Mouse (Mus musculus): Measurements from ENCODE around the gene Doxl2.
"Not testable (repeated sequence)": the region's sequence is repeated elsewhere in the genome, so short reads cannot be mapped to it uniquely, and the experiment has no call there.

Gene Doxl2

DNA sequence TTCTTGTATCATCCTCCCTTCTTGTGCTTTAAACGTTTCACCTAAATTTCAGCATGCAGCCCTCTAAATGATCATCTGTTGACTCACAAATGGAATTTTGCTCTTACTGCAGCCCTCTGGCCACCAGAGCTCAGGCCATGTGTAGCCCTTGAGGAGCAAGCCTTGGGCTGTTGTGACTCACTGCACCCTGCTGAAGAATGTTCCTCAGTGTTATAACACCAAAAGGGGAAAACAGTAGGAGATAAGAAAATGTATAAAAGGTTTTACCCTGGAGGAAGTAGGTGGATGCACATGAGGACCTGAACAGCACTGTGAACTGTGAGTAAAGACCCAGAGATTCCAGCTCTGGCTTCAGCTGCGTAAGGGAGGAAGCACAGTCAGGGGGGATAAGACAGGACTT is at the start of gene Doxl2:
TSS of gene Doxl2 (plus strand) at position 301 of the 400 bp plus-strand sequence.
- DNase-seq (ENCODE audit: low read depth, low spot score) = no peak

DNA sequence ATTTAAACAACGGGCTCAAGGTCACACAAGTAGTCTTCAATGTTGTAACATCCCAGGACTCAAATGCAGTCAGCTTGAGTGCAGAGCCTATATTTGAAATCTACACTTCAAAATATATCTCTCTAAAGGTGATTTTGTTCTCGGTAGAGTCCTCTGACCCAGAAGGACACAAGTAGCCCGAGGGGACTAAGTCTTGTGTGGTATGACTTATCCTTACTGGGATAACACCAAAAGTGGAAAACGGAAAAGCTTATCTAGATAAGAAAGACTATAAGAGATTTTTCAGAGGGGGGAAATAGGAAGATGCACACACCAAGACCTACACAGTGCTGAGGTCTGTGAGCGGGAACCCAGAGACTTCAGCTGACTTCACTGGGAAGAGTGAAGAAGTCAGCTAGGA is 45.2 kb upstream of the Doxl2 start, which contains the start of gene 1600015I10Rik:
TSS of gene 1600015I10Rik (plus strand) at position 301 of the 400 bp plus-strand sequence.
- DNase-seq (ENCODE audit: low read depth, low spot score) = no peak

DNA sequence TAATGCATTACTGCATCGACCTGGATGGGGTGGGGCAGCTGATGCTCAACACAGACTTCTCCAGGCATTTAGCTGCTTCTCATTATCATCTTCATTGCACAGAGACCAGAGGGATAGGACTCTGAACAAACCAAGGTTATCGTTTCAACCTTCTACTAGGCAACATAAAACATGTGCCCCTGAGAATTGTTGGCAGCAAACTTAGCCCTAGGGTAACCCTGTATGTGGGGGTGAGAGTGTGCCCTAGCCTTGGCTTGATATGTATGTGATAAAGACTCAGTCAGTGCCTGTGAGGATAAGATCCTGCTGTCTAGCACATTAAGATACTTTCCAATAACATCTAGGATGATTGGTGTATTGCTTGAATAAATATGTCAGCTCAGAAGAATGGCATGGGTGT is 25.2 kb upstream of the Doxl2 start:
- DNase-seq (ENCODE audit: low read depth, low spot score) = no peak

DNA sequence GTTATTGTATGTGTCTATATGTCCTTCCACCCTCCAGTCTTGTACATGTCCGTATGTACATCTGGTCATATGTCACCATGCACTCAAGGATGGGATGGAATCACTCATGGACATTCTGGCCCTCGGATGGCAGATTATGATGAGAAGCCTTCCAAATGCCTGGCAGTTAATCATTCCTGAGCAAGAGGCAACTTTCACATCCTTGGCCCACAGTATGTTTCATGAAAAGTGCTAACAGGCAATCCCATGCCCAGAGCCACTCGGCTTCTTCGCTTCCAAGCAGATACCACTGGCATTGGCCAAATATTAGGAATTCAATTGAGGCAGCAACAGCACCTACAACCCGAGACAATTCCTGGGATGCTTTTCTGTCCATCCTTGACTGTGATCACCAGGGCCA is 24.1 kb upstream of the Doxl2 start:
- no peak for DNase-seq (ENCODE audit: low read depth, low spot score)

DNA sequence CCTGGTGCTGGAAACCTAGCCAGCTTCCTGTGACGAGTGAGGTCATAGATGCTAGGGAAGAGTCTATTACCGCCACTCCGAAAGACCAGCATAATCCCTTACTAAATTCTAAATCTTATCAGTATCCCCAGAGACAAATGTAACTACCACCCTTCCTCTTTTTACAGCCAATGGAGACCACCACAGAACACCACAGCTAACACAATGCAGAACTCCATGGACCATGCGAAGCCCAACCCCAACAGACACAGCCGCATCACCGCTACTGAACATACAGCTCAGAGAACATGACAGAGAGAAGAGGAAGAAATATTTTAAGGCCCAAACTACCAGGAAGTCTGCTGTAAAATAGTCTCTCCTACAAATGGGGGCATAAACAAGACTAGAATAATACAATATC is 23.1 kb upstream of the Doxl2 start:
- DNase-seq (ENCODE audit: low read depth, low spot score) = no peak

DNA sequence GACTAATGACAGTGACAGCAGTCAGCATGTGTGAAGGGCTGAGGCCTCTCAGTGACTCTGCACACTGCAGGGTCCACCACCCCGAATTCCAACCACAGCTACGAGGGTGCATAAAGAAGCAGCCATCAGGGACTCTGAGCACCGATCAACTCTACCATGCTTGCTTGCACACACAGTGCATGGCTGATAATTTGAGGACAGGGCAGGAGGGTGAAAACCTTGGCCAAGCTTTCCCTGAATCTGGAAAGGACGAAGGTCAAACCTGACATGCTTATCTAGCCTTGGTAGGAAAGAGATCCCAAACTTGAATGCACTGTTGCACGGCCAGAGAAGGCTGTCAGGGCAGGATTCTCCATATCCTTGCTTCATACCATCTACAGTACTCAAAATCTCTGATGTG is 21.5 kb upstream of the Doxl2 start:
- DNase-seq (ENCODE audit: low read depth, low spot score) = no peak

DNA sequence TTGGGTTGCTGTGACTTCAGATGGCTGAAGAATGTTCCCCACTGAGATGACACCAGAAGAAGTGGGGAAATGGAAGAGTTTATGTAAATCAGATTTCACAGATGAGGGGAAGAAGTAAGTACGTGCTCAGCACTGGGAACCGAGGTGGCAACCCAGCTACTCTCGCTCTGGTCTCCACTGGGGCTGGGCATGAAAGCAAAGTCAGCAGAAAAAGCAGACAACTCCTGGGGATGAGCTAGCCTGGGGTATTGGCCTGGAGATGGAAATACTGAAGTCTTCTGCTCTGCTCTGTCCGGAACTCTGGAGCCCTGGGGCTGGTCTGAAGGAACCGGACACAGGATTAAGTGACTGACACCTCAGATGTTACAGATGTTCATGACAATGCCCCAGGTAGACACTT is 20.6 kb upstream of the Doxl2 start:
- DNase-seq (ENCODE audit: low read depth, low spot score) = no peak

DNA sequence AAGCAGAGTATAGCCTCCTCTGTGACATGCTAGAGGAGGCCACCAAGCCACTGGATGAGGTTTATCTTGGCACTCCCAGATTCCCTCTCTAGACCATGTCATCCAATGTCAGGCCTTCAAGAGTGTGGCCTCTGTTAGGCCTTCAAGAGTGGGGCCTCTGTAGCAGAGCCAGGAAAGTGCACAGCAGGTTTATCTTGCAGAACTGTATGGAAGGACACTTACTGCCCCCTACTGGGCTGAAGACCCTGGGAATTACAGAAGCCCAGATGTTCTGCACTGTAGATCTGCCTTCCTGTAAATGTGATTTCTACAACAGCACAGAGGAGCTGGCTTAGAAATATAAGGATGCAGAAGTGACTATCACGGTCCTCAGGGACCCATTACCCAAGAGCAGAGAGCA is 19.8 kb upstream of the Doxl2 start:
- peak; percentile 27 for DNase-seq (ENCODE audit: low read depth, low spot score)

DNA sequence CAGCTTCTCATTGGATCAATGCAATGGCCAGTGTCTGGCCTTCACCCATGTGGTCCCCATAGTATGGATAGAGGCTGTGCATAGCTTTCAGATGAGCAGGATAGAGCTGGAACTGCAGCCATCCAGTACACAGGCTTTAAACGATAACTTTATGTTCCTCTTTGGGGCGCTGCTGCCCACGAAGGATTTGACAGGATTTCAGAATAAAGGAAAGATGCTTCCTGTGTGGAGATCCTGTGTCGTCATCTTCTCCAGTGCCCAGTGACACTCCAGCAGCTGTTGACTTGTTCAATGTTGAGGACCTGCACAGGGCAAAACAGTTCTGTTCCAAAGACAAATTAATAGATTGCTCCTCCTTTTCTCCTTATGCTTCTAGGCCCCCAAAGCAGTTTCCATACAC is 18.0 kb upstream of the Doxl2 start:
- DNase-seq (ENCODE audit: low read depth, low spot score) = no peak

DNA sequence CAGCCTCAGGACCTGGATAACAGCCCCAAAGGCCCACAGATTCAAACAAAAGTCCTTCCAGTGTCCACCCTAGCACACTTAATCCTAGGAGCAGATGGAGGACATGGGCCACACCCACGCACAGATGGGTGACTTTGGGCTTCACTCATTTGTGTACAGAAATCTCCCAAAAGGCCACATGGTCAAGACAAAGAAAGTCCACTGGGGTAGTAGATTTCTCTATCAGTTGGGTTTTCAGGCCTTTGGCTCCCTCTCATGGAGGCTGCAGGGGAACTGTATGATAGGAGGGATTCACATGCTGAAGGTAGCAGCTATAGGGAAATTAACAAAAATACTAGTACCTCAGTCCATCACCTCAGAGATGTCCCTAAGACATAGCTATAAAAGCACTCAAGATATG is 16.7 kb upstream of the Doxl2 start:
- DNase-seq (ENCODE audit: low read depth, low spot score) = no peak

DNA sequence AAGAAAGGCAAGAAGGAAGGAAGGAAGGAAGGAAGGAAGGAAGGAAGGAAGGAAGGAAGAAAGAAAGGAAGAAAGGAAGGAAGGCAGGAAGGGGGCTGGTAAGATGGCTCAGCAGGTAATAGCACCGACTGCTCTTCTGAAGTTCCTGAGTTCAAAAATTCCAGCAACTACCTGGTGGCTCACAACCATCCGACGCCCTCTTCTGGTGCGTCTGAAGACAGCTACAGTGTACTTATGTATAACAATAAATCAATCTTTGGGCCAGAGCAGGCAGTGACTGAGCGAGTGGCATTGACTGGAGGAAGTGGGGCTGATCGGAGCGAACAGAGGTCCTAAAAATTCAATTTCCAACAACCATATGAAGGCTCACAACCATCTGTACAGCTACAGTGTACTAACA is 15.6 kb upstream of the Doxl2 start:
- DNase-seq (ENCODE audit: low read depth, low spot score) = not testable (repeated sequence)

DNA sequence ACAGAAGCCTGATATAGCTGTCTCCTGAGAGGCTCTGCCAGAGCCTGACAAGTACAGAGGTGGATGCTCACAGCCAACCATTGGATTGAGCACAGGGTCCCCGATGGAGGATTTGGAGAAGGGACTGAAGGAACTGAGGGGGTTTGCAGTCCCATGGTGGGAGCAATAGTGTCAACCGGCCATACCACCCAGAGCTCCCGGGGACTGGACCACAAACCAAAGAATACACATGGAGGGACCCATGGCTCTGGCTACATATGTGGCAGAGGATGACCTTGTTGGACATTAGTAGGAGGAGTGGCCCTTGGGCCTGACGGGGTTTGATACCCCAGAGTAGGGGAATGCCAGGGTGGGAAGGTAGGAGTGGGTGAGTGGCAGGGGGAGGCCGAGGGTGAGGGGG is 8.1 kb upstream of the Doxl2 start:
- not testable (repeated sequence) for DNase-seq (ENCODE audit: low read depth, low spot score)

DNA sequence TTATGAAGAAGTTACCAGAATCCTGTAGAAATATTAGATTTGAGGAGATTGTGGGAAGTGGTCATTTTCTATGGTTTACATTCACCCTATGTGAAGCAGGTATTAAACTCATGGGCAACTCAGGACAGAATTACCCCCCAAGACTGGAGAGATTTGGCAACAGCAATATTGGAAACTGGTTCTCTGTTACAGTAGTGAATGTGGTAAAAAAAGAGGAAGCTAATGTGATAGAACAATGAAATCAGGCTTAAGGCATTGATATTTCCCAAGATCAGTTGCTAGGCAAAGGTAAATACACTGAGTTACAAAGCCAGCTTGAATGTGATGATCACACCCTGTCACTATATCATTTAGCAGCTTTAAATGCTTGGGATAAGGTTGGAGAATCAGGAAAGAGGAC is 6.9 kb upstream of the Doxl2 start:
- no peak for DNase-seq (ENCODE audit: low read depth, low spot score)

DNA sequence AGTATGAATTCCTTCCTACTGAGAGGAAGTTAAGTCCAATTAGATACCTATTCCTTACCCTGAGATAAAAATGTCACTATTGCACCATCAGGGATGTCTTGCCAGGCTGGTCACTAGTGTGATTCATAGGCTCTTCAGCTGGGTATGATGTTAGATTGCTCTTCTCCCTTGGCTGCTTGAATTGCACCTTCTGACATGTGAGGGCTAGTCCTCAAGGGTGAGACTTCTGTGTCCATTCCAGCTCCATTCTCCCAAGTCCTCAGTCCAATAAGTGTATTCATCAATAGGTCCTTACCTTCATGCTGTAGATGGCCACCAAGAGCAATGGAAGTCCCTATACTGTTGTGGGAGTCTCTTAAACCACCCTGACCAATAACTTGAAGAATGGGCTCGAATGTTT is 4.9 kb downstream of the Doxl2 start:
- no peak for DNase-seq (ENCODE audit: low read depth, low spot score)

DNA sequence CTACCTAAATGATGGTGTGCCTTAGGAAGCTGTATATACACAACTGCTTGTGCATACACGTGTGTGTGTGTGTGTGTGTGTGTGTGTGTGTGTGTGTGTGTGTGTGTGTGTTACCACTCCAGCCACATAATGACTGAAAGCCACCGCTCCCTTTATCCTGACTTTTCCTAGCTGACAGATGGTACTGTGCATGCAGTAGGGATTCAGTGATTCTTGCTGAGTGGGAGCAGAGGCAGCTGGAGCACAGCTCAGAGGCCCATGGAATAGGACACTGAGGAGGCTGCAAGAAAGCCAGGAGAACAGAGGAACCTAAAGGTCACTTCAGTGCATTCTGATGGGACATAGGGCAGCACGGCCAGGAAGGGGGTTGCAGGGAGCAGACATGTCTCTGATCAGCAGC is 7.5 kb downstream of the Doxl2 start:
- no peak for DNase-seq (ENCODE audit: low read depth, low spot score)

DNA sequence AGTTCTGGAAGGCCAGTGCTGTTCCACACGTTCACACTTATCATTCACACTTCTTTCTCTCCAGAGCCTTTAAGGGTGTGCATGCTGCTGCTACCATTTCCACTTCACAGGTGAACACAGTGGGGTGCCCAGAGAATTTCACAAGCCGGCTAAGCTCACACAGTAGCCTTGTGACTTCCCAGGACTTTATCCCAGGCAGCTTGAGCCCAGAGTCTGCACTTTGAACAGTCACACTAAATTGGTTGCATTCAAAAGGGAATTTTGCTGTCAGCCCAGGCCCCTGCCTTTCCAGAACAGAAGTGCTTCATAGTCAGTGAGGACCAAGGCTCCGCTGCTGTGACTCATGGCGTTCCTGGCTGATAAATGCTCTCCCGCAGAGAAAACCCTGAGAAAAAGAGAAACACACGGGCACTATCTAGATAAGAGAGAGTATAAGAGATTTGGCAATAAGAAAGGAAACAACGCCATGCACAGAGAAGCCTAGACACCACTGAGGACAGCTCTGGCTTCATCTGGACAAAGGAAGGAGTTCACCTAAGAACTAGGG is 11.8 kb downstream of the Doxl2 start, which contains the start of gene Svs1:
TSS of gene Svs1 (plus strand) at position 418 of the 547 bp plus-strand sequence.
- DNase-seq (ENCODE audit: low read depth, low spot score) = no peak

DNA sequence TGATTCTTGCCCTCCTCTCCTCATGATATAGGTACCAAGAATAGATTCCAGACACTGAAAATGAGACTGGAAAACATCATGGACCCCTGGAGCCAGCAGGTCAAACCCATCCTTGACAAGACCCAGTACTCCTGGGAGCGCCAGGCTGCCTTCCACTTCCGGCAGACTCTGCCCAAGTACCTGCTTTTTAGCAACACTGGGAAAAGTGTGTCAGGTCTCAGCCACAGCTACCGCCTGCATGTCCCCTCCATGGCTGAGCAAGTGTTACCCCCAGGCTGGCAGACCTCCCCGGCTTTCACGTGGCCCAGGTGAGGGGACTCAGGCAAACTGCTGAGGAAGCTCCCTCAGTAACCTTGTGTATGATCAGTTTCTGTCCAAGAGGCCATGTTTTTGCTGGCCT is 15.2 kb downstream of the Doxl2 start:
- no peak for DNase-seq (ENCODE audit: low read depth, low spot score)

DNA sequence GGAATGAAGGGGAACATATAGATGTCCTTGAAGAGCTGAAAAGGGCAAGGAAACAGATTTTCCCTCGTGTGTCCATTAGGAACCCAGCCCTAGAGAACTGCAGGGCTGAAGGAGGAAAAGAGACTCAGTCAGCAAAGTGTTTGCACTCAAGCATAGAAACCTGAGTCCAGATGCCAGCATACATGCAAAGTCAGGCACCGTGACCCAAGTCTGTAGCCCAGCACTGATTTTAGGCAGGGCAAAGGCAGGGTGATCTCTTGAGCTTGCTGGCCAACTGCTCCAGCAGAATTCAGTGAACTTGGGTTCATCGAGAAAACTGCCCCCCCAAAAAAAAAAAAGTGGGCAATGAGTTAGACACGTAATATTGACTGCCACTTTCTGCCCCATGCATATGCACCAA is 17.2 kb downstream of the Doxl2 start:
- no peak for DNase-seq (ENCODE audit: low read depth, low spot score)

DNA sequence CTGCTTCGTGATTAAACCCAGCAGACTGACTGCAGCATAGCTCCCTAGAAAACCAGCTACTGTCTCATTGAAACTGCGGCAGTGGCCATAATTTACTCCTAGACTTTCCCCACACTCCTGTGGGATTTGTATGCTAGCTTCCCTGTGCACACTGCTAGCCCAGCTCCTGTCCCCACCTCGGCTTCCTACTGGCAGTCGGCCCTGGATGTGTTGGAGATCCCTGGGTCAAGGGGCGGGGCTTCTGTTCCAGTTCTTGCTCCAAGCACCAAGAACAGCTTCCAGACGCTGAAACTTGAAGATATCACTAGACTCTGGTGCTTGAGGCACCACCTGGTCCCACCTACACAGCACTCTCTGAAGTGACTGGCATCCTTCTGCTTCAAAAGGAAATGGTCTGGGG is 23.4 kb downstream of the Doxl2 start:
- no peak for DNase-seq (ENCODE audit: low read depth, low spot score)

DNA sequence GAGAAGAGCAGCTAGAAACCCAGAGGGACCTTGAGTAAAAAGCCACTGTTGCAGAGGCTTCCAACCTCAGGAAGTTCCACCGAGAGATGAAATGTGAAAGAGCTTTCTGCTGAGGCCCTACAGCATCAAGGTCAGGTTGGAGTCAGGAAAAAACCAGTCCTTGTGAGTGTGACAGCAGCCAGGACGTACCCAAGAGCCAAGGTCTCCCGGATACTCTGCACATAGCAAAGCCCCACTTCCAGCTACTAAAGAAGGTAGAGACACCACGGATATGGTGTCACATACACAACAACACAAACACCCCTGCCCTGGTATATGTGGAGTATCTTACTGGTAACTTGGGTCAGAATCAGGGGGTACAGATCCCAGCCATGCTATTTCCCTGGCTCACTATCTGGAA is 24.0 kb downstream of the Doxl2 start:
- DNase-seq (ENCODE audit: low read depth, low spot score) = no peak

DNA sequence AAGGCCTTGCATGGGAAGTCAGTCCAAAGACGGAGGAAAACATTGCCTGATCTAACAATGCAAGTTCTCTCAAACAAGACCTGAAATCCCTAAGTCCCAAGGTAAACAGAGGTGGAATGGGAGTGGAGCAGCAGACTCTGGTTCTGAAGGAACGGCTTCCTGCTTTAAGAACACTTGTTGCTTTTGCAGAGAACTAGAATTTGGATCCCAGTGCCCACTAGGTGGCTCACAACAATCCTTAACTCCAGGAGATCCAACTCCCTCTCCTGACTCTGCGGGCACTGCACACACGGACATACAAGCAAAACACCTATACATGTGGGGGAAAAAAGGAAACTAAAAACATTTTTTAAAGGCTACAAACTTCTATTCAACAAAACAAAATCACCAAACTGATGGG is 28.6 kb downstream of the Doxl2 start:
- DNase-seq (ENCODE audit: low read depth, low spot score) = no peak

DNA sequence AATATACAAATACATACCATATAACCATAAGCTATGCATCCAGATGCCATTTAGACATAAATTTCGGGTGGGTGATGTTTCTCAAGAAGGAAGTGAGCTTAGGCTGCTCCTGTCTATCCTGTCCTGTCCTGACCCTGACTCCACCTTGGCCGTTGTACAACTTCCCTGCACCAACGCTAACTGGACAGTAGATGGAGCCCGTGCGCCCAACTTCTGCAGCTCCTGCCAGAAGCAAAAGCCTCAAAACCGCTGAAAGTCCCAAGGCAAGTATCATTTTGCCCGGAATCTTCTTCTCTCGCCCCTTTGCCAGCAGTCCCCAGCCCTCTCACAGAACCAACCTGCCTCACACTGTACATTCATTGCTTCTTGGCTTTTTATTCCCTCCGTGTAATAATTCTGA is 33.2 kb downstream of the Doxl2 start:
- peak; percentile 63 for DNase-seq (ENCODE audit: low read depth, low spot score)

DNA sequence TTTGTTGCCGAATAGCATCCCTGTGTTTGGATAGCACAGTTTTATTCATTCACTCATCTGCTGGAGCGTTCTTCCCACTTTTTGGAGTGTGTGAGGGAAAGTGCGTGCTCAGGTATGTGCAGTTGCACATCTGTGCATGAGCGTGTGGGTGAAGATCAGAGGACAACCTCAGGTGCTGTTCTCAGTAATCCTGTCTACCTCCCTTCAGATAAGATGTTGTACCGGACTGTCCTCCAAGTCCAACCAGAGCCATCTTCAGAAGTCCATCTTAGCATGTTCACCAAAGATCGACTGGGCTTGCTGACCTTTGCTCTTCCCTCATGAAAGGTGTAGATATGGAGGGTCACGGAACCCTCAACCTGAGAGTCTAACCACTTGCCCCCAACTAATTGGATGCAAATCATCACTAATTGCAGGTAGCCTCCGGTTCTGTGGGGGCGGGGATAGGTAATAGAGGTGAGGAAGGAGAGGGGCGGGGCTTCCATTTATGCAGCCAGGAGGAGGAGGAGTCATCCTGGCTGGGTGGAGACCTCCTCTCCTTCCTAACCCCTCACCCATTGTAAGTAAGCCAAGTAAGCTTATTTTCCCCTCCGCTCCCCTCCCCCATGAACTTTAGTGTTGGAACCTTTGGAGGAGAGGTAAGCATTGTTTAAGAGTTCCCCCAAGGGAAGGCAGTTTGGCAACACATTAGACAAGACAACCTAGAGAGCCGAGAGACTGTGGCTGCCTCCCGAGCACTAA is 33.8 kb downstream of the Doxl2 start:
- DNase-seq (ENCODE audit: low read depth, low spot score) = no peak

DNA sequence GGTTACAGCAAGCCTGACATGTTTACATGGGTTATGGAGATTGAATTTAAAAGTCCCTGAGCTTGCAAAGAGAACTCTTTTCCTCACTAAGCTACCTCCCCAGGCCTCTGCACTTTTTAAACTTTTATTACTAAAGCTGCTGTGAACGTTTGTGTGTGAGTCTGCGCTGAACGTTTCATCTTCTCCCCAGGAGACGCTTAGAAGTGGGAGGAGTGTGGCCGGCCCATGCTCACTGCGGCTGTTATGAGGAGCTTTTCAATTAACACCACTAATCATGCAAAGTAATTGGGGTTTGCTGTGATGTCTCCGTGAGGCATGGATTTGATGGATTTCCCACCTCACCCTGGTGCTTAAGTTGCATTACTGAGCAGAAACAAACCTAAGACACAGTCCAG is 34.4 kb downstream of the Doxl2 start:
- DNase-seq (ENCODE audit: low read depth, low spot score) = no peak
